Mouse (Mus musculus) forebrain, embryonic 16.5 days (tissue): Measurements from ENCODE around the gene Cd82. TPM values are rescaled to one million over a fixed set of nuclear protein-coding genes. Genes with fewer than 3 reads are reported as not detected.

Experiments used
- ATAC-seq: fragments of 200-750 bp; cut with Nextera tagmentation; 2 replicates; pipeline ENCODE4 v1.8.0; 2017; ENCODE audit warnings: mild to moderate bottlenecking, moderate library complexity
- H3K27ac ChIP-seq: fragments of 300-500 bp; sonication (generic); 2 replicates; pipeline ENCODE4 v1.5.1; 2014; ENCODE audit warnings: low read length, control low read depth
- H3K27me3 ChIP-seq: fragments of 300-500 bp; sonication (generic); replicated peaks from 2 replicates; pipeline ENCODE4 v1.6.1; 2014; ENCODE audit warnings: low read length; ENCODE audit not compliant: control insufficient read depth, insufficient read depth
- H3K36me3 ChIP-seq: fragments of 300-500 bp; sonication (generic); 2 replicates; pipeline ENCODE4 v1.6.1; 2014; ENCODE audit not compliant: control insufficient read depth, insufficient read depth
- H3K4me1 ChIP-seq: fragments of 300-500 bp; sonication (generic); replicated peaks from 2 replicates; pipeline ENCODE4 v1.6.1; 2014; ENCODE audit warnings: low read length; ENCODE audit not compliant: control insufficient read depth, insufficient read depth
- H3K4me2 ChIP-seq: fragments of 300-500 bp; sonication (generic); 2 replicates; pipeline ENCODE4 v1.6.1; 2014; ENCODE audit warnings: mild to moderate bottlenecking, low read length, control low read depth
- H3K4me3 ChIP-seq: fragments of 300-500 bp; sonication (generic); replicated peaks from 2 replicates; pipeline ENCODE4 v1.5.1; 2014; ENCODE audit warnings: mild to moderate bottlenecking, low read length, control low read depth
- H3K9ac ChIP-seq: fragments of 300-500 bp; sonication (generic); replicated peaks from 2 replicates; pipeline ENCODE4 v1.6.1; 2014; ENCODE audit warnings: low read depth, low read length, control low read depth
- H3K9me3 ChIP-seq: fragments of 300-500 bp; sonication (generic); 2 replicates; pipeline ENCODE4 v1.6.1; 2016; ENCODE audit warnings: low read length; ENCODE audit not compliant: control insufficient read depth
- WGBS: fragments of 180-500 bp; shearing (Covaris S2); extraction: QIAGEN DNeasy Blood & Tissue Kit; methylation state at CpG from one replicate; pipeline ENCODE4 v1.1.7; 2014; 5-methylcytosine and 5-hydroxymethylcytosine counted together
- polyA plus RNA-seq: library from polyadenylated mRNA; unstranded; fragments of >200 nt; fragmentation: Nextera tagmentation; extraction: Ambion mirVana; gene quantifications from 2 replicates; pipeline ENCODE4 v1.2.1, GENCODE M21; 2015

Gene Cd82
- 18.3 and 22.1 TPM in 2 replicates for polyA plus RNA-seq

GRCm38 (mm10) chr2:93462760-93463159, at the start of gene Cd82:
Gene Cd82 (minus strand): TSS chr2:93463140.
- Histone ChIP-seq H3K27ac (0 out of 2 replicates have a peak within 1 kb of the TSS, but pooled peaks have one; percentile 12), H3K36me3 (no peaks in the 10 kb centered on the region)

GRCm38 (mm10) chr2:93512130-93512529, 49.2 kb upstream of the Cd82 start:
- Histone ChIP-seq H3K36me3 (no peaks in the 10 kb centered on the region), H3K27ac (no peak overlapping the region), H3K9ac (no peak overlapping the region), H3K4me1 (no peaks in the 10 kb centered on the region), H3K4me3 (no peak overlapping the region), H3K4me2 (no peak overlapping the region), H3K27me3 (no peaks in the 10 kb centered on the region), H3K9me3 (no peaks in the 10 kb centered on the region)
- WGBS = 69% methylated on average over 7 of the region's 7 CpGs
- no peak for ATAC-seq

More at GRCm38 (mm10) chr2:93462760-93463159, at the start of gene Cd82:
- Histone ChIP-seq H3K4me2 (peak within 1 kb of the TSS; percentile 69), H3K9ac (peak within 1 kb of the TSS; percentile 7), H3K27me3 (0 out of 2 replicates have a peak, but pooled peaks cover 2% of the 10 kb centered on the region), H3K4me3 (peak within 1 kb of the TSS; percentile 41), H3K4me1 (peaks cover 14% of the 10 kb centered on the region), H3K9me3 (no peaks in the 10 kb centered on the region)
- WGBS = 1% methylated on average over 20 of the region's 20 CpGs
- peak; percentile 81 for ATAC-seq

- H3K4me3 ChIP-seq = no peak overlapping the region
- no peaks in the 10 kb centered on the region for H3K4me1 ChIP-seq
- no peak overlapping the region for H3K4me2 ChIP-seq
- no peak overlapping the region for H3K27ac ChIP-seq
- no peaks in the 10 kb centered on the region for H3K27me3 ChIP-seq
- ATAC-seq = no peak
- no peak overlapping the region for H3K9ac ChIP-seq
- H3K9me3 ChIP-seq = no peaks in the 10 kb centered on the region
- H3K36me3 ChIP-seq = no peaks in the 10 kb centered on the region
- WGBS = 76% methylated on average over 1 of the region's 1 CpGs
Measured at GRCm38 (mm10) chr2:93510839-93511238, 47.9 kb upstream of the Cd82 start.

GRCm38 (mm10) chr2:93509777-93510750, 47.1 kb upstream of the Cd82 start:
- ATAC-seq = no peak
- no peaks in the 10 kb centered on the region for H3K4me1 ChIP-seq
- H3K4me3 ChIP-seq = no peak overlapping the region
- no peaks in the 10 kb centered on the region for H3K27me3 ChIP-seq
- no peaks in the 10 kb centered on the region for H3K9me3 ChIP-seq
- no peak overlapping the region for H3K4me2 ChIP-seq
- WGBS = 86% methylated on average over 12 of the region's 12 CpGs
- H3K27ac ChIP-seq = no peak overlapping the region
- no peak overlapping the region for H3K9ac ChIP-seq
- no peaks in the 10 kb centered on the region for H3K36me3 ChIP-seq

- WGBS = 71% methylated on average over 6 of the region's 6 CpGs
Measured at GRCm38 (mm10) chr2:93505091-93505490, 42.2 kb upstream of the Cd82 start.

GRCm38 (mm10) chr2:93503353-93503752, 40.4 kb upstream of the Cd82 start:
- 81% methylated on average over 4 of the region's 4 CpGs for WGBS
- Histone ChIP-seq H3K4me1 (no peaks in the 10 kb centered on the region), H3K9me3 (no peaks in the 10 kb centered on the region), H3K27me3 (no peaks in the 10 kb centered on the region), H3K4me3 (no peak overlapping the region), H3K27ac (no peak overlapping the region), H3K9ac (no peak overlapping the region), H3K36me3 (no peaks in the 10 kb centered on the region), H3K4me2 (no peak overlapping the region)
- no peak for ATAC-seq

More at GRCm38 (mm10) chr2:93505091-93505490, 42.2 kb upstream of the Cd82 start:
- Histone ChIP-seq H3K9ac (no peak overlapping the region), H3K4me1 (no peaks in the 10 kb centered on the region), H3K27me3 (no peaks in the 10 kb centered on the region), H3K4me3 (no peak overlapping the region), H3K4me2 (no peak overlapping the region), H3K9me3 (no peaks in the 10 kb centered on the region), H3K27ac (no peak overlapping the region), H3K36me3 (no peaks in the 10 kb centered on the region)
- ATAC-seq = no peak

GRCm38 (mm10) chr2:93501303-93501702, 38.4 kb upstream of the Cd82 start:
- Histone ChIP-seq H3K36me3 (no peaks in the 10 kb centered on the region), H3K4me3 (no peak overlapping the region), H3K4me1 (no peaks in the 10 kb centered on the region), H3K9me3 (no peaks in the 10 kb centered on the region), H3K27me3 (no peaks in the 10 kb centered on the region), H3K27ac (no peak overlapping the region), H3K9ac (no peak overlapping the region), H3K4me2 (no peak overlapping the region)
- no peak for ATAC-seq
- 83% methylated on average over 10 of the region's 10 CpGs for WGBS

GRCm38 (mm10) chr2:93497221-93497620, 34.3 kb upstream of the Cd82 start:
- Histone ChIP-seq H3K4me2 (no peak overlapping the region), H3K9ac (no peak overlapping the region), H3K27ac (no peak overlapping the region), H3K4me3 (no peak overlapping the region), H3K36me3 (no peaks in the 10 kb centered on the region), H3K27me3 (no peaks in the 10 kb centered on the region), H3K4me1 (no peaks in the 10 kb centered on the region), H3K9me3 (no peaks in the 10 kb centered on the region)
- 86% methylated on average over 5 of the region's 5 CpGs for WGBS
- ATAC-seq = no peak

GRCm38 (mm10) chr2:93495170-93495569, 32.2 kb upstream of the Cd82 start:
- Histone ChIP-seq H3K36me3 (no peaks in the 10 kb centered on the region), H3K9me3 (no peaks in the 10 kb centered on the region), H3K27me3 (no peaks in the 10 kb centered on the region), H3K4me3 (no peak overlapping the region), H3K27ac (no peak overlapping the region), H3K4me1 (no peaks in the 10 kb centered on the region), H3K4me2 (no peak overlapping the region), H3K9ac (no peak overlapping the region)
- ATAC-seq = no peak
- 73% methylated on average over 3 of the region's 3 CpGs for WGBS
